Mouse (Mus musculus) kidney, adult 2 months (tissue): ENCODE measurements at regions not wholly inside any gene's neighbourhood (a gene's known extent, or its start where the extent isn't known, plus 50 kb on each side); places are given as distances from the start of the nearest gene placed in this dataset.

ENCODE experiments used
- CTCF ChIP-seq: fragments of 200-500 bp; conservative IDR thresholded peaks from 2 replicates; pipeline ENCODE4 v1.5.1; 2011; ENCODE audit warnings: low read depth, mild to moderate bottlenecking, control low read depth, low read length, moderate library complexity, mixed read lengths; ENCODE audit not compliant: insufficient read depth, insufficient read length
- POLR2A ChIP-seq: fragments of 200-500 bp; IDR thresholded peaks from one replicate; pipeline ENCODE4 v1.6.1; 2011; ENCODE audit warnings: low read depth, low read length, control low read depth

DNA sequence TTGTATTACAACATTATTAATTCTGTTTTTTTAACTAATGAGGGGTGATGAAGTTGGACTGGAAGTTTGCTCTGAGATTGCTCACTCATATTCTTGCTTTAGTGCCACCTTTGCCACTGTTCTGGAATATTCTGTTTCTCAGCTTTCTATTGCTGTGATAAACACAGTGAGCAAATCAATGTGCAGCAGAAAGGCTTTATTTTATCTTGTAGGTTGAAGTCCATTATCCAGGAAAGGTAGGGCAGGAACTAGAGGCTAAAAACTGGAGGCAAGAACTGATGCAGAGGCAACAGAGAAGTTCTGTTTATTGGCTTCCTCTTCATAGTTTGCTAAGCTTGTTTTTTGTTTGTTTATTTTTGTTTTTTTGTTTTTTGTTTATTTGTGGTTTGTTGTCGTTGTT is 576.4 kb downstream of the Epha7 start:
- TF ChIP-seq POLR2A: no peak
- TF ChIP-seq CTCF: no peak
